Mouse (Mus musculus) thymus, adult 2 months (tissue): ENCODE results near the gene Rabep1.

ENCODE experiments used
- CTCF ChIP-seq: fragments of 200-500 bp; IDR thresholded peaks from 2 replicates; pipeline ENCODE4 v1.5.1; 2012; ENCODE audit warnings: mild to moderate bottlenecking, control low read depth, low read length, moderate library complexity, borderline replicate concordance; ENCODE audit not compliant: control insufficient read depth, poor library complexity, insufficient read depth; ENCODE audit errors: extremely low read depth
- POLR2A ChIP-seq: fragments of 200-500 bp; IDR thresholded peaks from 2 replicates; pipeline ENCODE4 v1.6.1; 2012; ENCODE audit warnings: mild to moderate bottlenecking, low read length, control low read depth, moderate library complexity; ENCODE audit not compliant: control insufficient read depth, poor library complexity, insufficient read depth; ENCODE audit errors: extremely low read depth

DNA sequence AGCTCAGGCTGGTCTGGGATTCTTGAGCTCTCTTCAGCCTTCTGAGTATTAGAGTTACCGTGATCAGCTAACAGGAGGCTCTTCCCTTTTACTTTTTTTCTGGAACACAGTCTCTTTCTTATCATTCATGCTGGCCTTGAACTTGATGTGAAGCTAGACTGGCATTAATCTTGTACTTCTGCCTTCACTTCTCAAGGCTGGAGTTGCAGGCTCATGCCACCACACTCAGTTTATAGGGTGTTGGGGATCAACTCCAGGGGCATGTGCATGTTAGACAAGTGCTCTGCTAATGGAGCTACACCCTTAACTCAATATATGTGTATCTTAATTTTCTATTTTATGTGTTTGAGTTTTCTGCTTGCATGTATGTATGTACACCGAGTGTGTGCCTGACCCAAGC lies 25.2 kb downstream of the Rabep1 start:
- TF ChIP-seq CTCF = no peak
- TF ChIP-seq POLR2A = no peak
